Mouse (Mus musculus) stomach, postnatal 0 days (tissue): ENCODE measurements around the gene Asb18.

Experiments
- CTCF ChIP-seq: IDR thresholded peaks from 2 replicates; pipeline ENCODE4 v1.5.1; 2016; ENCODE audit warnings: antibody characterized with exemption, low read depth, mild to moderate bottlenecking, moderate library complexity
- EP300 ChIP-seq: optimal IDR thresholded peaks from 2 replicates; pipeline ENCODE3; 2016; ENCODE audit warnings: antibody characterized with exemption

DNA sequence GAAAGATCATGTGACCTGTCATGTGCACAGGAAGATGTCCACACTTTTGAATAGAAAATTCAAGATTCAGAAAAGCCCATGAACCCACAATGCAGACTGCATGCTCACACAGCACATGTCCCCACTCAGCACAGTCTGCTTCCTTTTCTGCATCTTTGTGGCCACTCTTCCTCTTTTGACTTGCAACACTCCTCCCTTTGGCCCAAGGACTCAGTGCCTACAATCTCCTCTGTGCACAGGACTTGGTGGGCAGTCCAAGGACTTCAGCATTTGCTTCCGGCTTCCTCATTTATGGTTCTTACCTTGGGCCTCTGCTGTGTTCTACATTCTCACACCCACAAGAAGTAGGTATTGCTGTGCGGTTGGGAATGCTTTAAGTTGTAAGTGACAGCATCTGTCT lies 112.2 kb downstream of the Asb18 start:
- TF ChIP-seq CTCF (no peak), EP300 (no peak)
